In genomic region chr5:120194309-120194941, GRCm38 (mm10) we compare ENCODE assay signal across 10 mouse cellular contexts.
A peak's percentile ranks its signal among the peaks of the same experiment; 100 is the strongest.
DNase-seq lines count a peak whose midpoint lies in the region; ATAC-seq and TF ChIP-seq lines count a peak whose summit lies in the region.
"Had no signal": no experiment of that assay in that cellular context is flagged by ENCODE, and none has a peak within 500 bp of the region (broad histone marks: within the 10 kb centered on the region; RNA-seq: fewer than 3 reads in every experiment).

No protein-coding gene starts in this region.

- TF ChIP-seq CTCF in lung, postnatal 0 days (IDR thresholded peaks at IDR 0.05): no peak
- no peak for TF ChIP-seq CTCF in olfactory bulb, adult 2 months (IDR thresholded peaks at IDR 0.05; ENCODE audit: insufficient read depth, low read depth, low read length)

- peak; percentile 71 to 75 for DNase-seq in cerebellum, postnatal 10 days
- no peak for DNase-seq in cerebellum, postnatal 36 days
- DNase-seq in lung, postnatal 0 days (ENCODE audit: low spot score): peak; percentile 14
- DNase-seq in lung, postnatal 25 days (ENCODE audit: low spot score): no peak
- DNase-seq in layer of hippocampus, adult 9-11 months: peak; percentile 25
- no peak for DNase-seq in embryo, embryonic 11 days
- DNase-seq: thymus, adult 18-20 months had no signal

- 44% methylated on average over 16 of the region's 16 CpGs for WGBS in lung, postnatal 0 days
- 26% methylated on average over 16 of the region's 16 CpGs for WGBS in olfactory bulb, adult 2 months

- TF ChIP-seq POLR2A in olfactory bulb, adult 2 months (IDR thresholded peaks at IDR 0.05; ENCODE audit: insufficient read depth, low read depth, low read length): no peak

- H3K27ac ChIP-seq in lung, postnatal 0 days (ENCODE audit: low read length): no peak overlapping the region
- H3K27ac ChIP-seq in olfactory bulb, adult 2 months (ENCODE audit: insufficient read depth, low read depth, low read length): peak overlapping the region; percentile 47; the same call in 1 of the 2 replicates

- H3K4me1 ChIP-seq in lung, postnatal 0 days (ENCODE audit: insufficient read depth, low read depth, low read length): no peaks in the 10 kb centered on the region
- H3K4me1 ChIP-seq in olfactory bulb, adult 2 months (ENCODE audit: control insufficient read depth, insufficient read depth, low read length): peaks cover 30% of the 10 kb centered on the region

- H3K36me3 ChIP-seq in lung, postnatal 0 days (ENCODE audit: insufficient read depth, low read length): no peaks in the 10 kb centered on the region; the same call in 1 of the 2 replicates

- no peaks in the 10 kb centered on the region for H3K27me3 ChIP-seq in lung, postnatal 0 days (replicated peaks; ENCODE audit: insufficient read depth, low read length)

- no peak overlapping the region for H3K9ac ChIP-seq in lung, postnatal 0 days (replicated peaks; ENCODE audit: low read depth)

- no peak overlapping the region for H3K4me2 ChIP-seq in lung, postnatal 0 days (replicated peaks; ENCODE audit: low read depth, low read length)

- no peak overlapping the region for H3K4me3 ChIP-seq in lung, postnatal 0 days (ENCODE audit: low read depth, low read length)
- no peak overlapping the region for H3K4me3 ChIP-seq in olfactory bulb, adult 2 months (ENCODE audit: insufficient read depth, low read depth, low read length)
- H3K4me3 ChIP-seq: myocyte had no signal

- ATAC-seq in lung, postnatal 0 days: peak; percentile 35; the same call in 1 of the 2 replicates
- no peak for ATAC-seq in monocyte, adult 5-6 weeks (replicated peaks; ENCODE audit: insufficient number of reproducible peaks, low FRiP score, low TSS enrichment, poor library complexity, severe bottlenecking)

- no peaks in the 10 kb centered on the region for H3K9me3 ChIP-seq in lung, postnatal 0 days (ENCODE audit: low read length)

- TF ChIP-seq EP300 in lung, postnatal 0 days (IDR thresholded peaks at IDR 0.05): no peak

Comparison
In these comparisons a context has a peak if more than half of its experiments do, and no peak if none do; other contexts are left out.
1. DNase-seq: peak in cerebellum, postnatal 10 days (2 of 2), lung, postnatal 0 days (single experiment) and layer of hippocampus, adult 9-11 months (single experiment); none in cerebellum, postnatal 36 days (0 of 2), lung, postnatal 25 days (single experiment) and embryo, embryonic 11 days (single experiment).